Mouse (Mus musculus) kidney, postnatal 0 days (tissue): ENCODE data around the gene Slc6a5. TPM values are rescaled to one million over a fixed set of nuclear protein-coding genes. Genes with fewer than 3 reads are reported as not detected.

ENCODE experiments used
- ATAC-seq: fragments of 200-750 bp; cut with Nextera tagmentation; replicated peaks from 2 replicates; pipeline ENCODE4 v1.8.0; 2017; ENCODE audit warnings: low read depth, moderate number of reproducible peaks, moderate TSS enrichment, moderate library complexity; ENCODE audit not compliant: low FRiP score
- DNase-seq: peaks from one replicate; pipeline ENCODE4 v3.0.0-alpha.2; 2016; ENCODE audit warnings: low spot score
- H3K27ac ChIP-seq: fragments of 300-500 bp; sonication (generic); 2 replicates; pipeline ENCODE4 v1.5.1; 2014; ENCODE audit warnings: mild to moderate bottlenecking
- H3K27me3 ChIP-seq: fragments of 300-500 bp; sonication (generic); 2 replicates; pipeline ENCODE4 v1.6.1; 2014; ENCODE audit warnings: low read length, mixed read lengths; ENCODE audit not compliant: insufficient read depth
- H3K36me3 ChIP-seq: fragments of 300-500 bp; sonication (generic); 2 replicates; pipeline ENCODE4 v1.6.1; 2014; ENCODE audit warnings: low read length, mixed read lengths; ENCODE audit not compliant: insufficient read depth
- H3K4me1 ChIP-seq: fragments of 300-500 bp; sonication (generic); replicated peaks from 2 replicates; pipeline ENCODE4 v1.6.1; 2014; ENCODE audit warnings: antibody characterized with exemption, low read length, mixed read lengths; ENCODE audit not compliant: insufficient read depth
- H3K4me2 ChIP-seq: fragments of 300-500 bp; sonication (generic); 2 replicates; pipeline ENCODE4 v1.6.1; 2014; ENCODE audit warnings: mild to moderate bottlenecking, low read length, moderate library complexity, mixed read lengths
- H3K4me3 ChIP-seq: fragments of 300-500 bp; sonication (generic); replicated peaks from 2 replicates; pipeline ENCODE4 v1.5.1; 2014; ENCODE audit warnings: low read depth, low read length
- H3K9ac ChIP-seq: fragments of 300-500 bp; sonication (generic); 2 replicates; pipeline ENCODE4 v1.6.1; 2014; ENCODE audit warnings: low read depth, low read length
- H3K9me3 ChIP-seq: fragments of 300-500 bp; sonication (generic); replicated peaks from 2 replicates; pipeline ENCODE4 v1.6.1; 2016; ENCODE audit warnings: low read length, inconsistent platforms, mixed read lengths
- CTCF ChIP-seq: IDR thresholded peaks from 2 replicates; pipeline ENCODE4 v1.5.1; 2016; ENCODE audit warnings: antibody characterized with exemption, low read depth, mild to moderate bottlenecking, moderate library complexity
- WGBS: fragments of 180-500 bp; shearing (Covaris S2); extraction: QIAGEN DNeasy Blood & Tissue Kit; methylation state at CpG from one replicate; pipeline ENCODE4 v1.1.7; 2014; 5-methylcytosine and 5-hydroxymethylcytosine counted together
- polyA plus RNA-seq: library from polyadenylated mRNA; unstranded; fragments of >200 nt; fragmentation: Nextera tagmentation; extraction: Ambion mirVana; gene quantifications from 2 replicates; pipeline ENCODE4 v1.2.1, GENCODE M21; 2015

Slc6a5 gene
- polyA plus RNA-seq, 1 experiment from 2014 or later: not detected

- no peak for DNase-seq
- Histone ChIP-seq H3K36me3 (no peaks in the 10 kb centered on the region), H3K4me2 (no peak overlapping the region), H3K9ac (no peak overlapping the region), H3K4me1 (no peaks in the 10 kb centered on the region), H3K27ac (no peak overlapping the region), H3K4me3 (no peak overlapping the region), H3K9me3 (no peaks in the 10 kb centered on the region), H3K27me3 (peaks cover 20% of the 10 kb centered on the region)
- TF ChIP-seq CTCF: no peak
- ATAC-seq: peak; percentile 43; the same call in 1 of the 2 replicates
- WGBS: 15% methylated on average over 9 of the region's 9 CpGs
Observed at GRCm38 (mm10) chr7:49902003-49902552, 7.9 kb upstream of the Slc6a5 start.

- Histone ChIP-seq H3K4me3 (no peak overlapping the region), H3K9ac (no peak overlapping the region), H3K27me3 (peaks cover 71% of the 10 kb centered on the region), H3K9me3 (no peaks in the 10 kb centered on the region), H3K27ac (no peak overlapping the region), H3K36me3 (no peaks in the 10 kb centered on the region), H3K4me2 (no peak overlapping the region; the same call in 1 of the 2 replicates), H3K4me1 (no peaks in the 10 kb centered on the region)
- ATAC-seq (peak; percentile 27; the same call in 1 of the 2 replicates), DNase-seq (no peak)
- TF ChIP-seq CTCF: no peak
- 1% methylated on average over 28 of the region's 28 CpGs for WGBS
Observed at GRCm38 (mm10) chr7:49907191-49908171, 2.5 kb upstream of the Slc6a5 start.

- DNase-seq (no peak), ATAC-seq (no peak; the same call in 1 of the 2 replicates)
- H3K4me3 ChIP-seq: no peak overlapping the region
- WGBS: under 1% methylated on average over 24 of the region's 24 CpGs
- H3K9ac ChIP-seq: no peak overlapping the region
- no peaks in the 10 kb centered on the region for H3K9me3 ChIP-seq
- no peaks in the 10 kb centered on the region for H3K4me1 ChIP-seq
- no peak overlapping the region; the same call in 1 of the 2 replicates for H3K4me2 ChIP-seq
- H3K27me3 ChIP-seq: peaks cover 79% of the 10 kb centered on the region
- no peak overlapping the region for H3K27ac ChIP-seq
- H3K36me3 ChIP-seq: no peaks in the 10 kb centered on the region
- TF ChIP-seq CTCF: no peak
Observed at GRCm38 (mm10) chr7:49908181-49908855, 1.6 kb upstream of the Slc6a5 start.

- no peaks in the 10 kb centered on the region for H3K36me3 ChIP-seq
- no peak for DNase-seq
- no peak overlapping the region for H3K4me2 ChIP-seq
- no peak for ATAC-seq
- H3K9me3 ChIP-seq: no peaks in the 10 kb centered on the region
- TF ChIP-seq CTCF: no peak
- under 1% methylated on average over 26 of the region's 26 CpGs for WGBS
- no peak overlapping the region for H3K27ac ChIP-seq
- H3K4me3 ChIP-seq: no peak overlapping the region
- H3K4me1 ChIP-seq: no peaks in the 10 kb centered on the region
- H3K27me3 ChIP-seq: peaks cover 79% of the 10 kb centered on the region
- H3K9ac ChIP-seq: no peak overlapping the region
Observed at GRCm38 (mm10) chr7:49908990-49909411, 945 bp upstream of the Slc6a5 start.

- Histone ChIP-seq H3K9ac (no peak overlapping the region), H3K4me3 (no peak overlapping the region), H3K36me3 (no peaks in the 10 kb centered on the region), H3K27me3 (peaks cover 87% of the 10 kb centered on the region), H3K4me1 (no peaks in the 10 kb centered on the region), H3K9me3 (no peaks in the 10 kb centered on the region), H3K27ac (no peak overlapping the region), H3K4me2 (no peak overlapping the region)
- no peak for TF ChIP-seq CTCF
- DNase-seq (peak; percentile 93), ATAC-seq (no peak)
- WGBS: 1% methylated on average over 16 of the region's 16 CpGs
Observed at GRCm38 (mm10) chr7:49910361-49910760, 415 bp downstream of the Slc6a5 start.
